Mouse (Mus musculus) stomach, embryonic 15.5 days (tissue): ENCODE measurements at regions not wholly inside any gene's neighbourhood (a gene's known extent, or its start where the extent isn't known, plus 50 kb on each side); places are given as distances from the start of the nearest gene placed in this dataset.

Source experiments
- ATAC-seq: fragments of 200-750 bp; cut with Nextera tagmentation; 2 replicates; pipeline ENCODE4 v1.8.0; 2017; ENCODE audit warnings: low read depth, moderate number of reproducible peaks, moderate TSS enrichment; ENCODE audit not compliant: insufficient read depth, low FRiP score
- H3K27ac ChIP-seq: fragments of 300-500 bp; sonication (generic); 2 replicates; pipeline ENCODE4 v1.5.1; 2015; ENCODE audit warnings: mild to moderate bottlenecking, inconsistent platforms
- H3K27me3 ChIP-seq: fragments of 300-500 bp; sonication (generic); replicated peaks from 2 replicates; pipeline ENCODE4 v1.6.1; 2015; ENCODE audit warnings: inconsistent platforms
- H3K36me3 ChIP-seq: fragments of 300-500 bp; sonication (generic); 2 replicates; pipeline ENCODE4 v1.6.1; 2015; ENCODE audit warnings: inconsistent platforms
- H3K4me1 ChIP-seq: fragments of 300-500 bp; sonication (generic); 2 replicates; pipeline ENCODE4 v1.6.1; 2015; ENCODE audit warnings: inconsistent platforms
- H3K4me2 ChIP-seq: fragments of 300-500 bp; sonication (generic); 2 replicates; pipeline ENCODE4 v1.6.1; 2015; ENCODE audit warnings: mild to moderate bottlenecking, inconsistent platforms
- H3K4me3 ChIP-seq: fragments of 300-500 bp; sonication (generic); replicated peaks from 2 replicates; pipeline ENCODE4 v1.5.1; 2015; ENCODE audit warnings: inconsistent platforms
- H3K9ac ChIP-seq: fragments of 300-500 bp; sonication (generic); 2 replicates; pipeline ENCODE4 v1.6.1; 2015; ENCODE audit warnings: inconsistent platforms
- H3K9me3 ChIP-seq: fragments of 300-500 bp; sonication (generic); 2 replicates; pipeline ENCODE4 v1.6.1; 2016; ENCODE audit warnings: inconsistent platforms
- WGBS: fragments of 180-500 bp; shearing (Covaris S2); methylation state at CpG from one replicate; pipeline ENCODE4 v1.1.7; 2015; 5-methylcytosine and 5-hydroxymethylcytosine counted together

DNA sequence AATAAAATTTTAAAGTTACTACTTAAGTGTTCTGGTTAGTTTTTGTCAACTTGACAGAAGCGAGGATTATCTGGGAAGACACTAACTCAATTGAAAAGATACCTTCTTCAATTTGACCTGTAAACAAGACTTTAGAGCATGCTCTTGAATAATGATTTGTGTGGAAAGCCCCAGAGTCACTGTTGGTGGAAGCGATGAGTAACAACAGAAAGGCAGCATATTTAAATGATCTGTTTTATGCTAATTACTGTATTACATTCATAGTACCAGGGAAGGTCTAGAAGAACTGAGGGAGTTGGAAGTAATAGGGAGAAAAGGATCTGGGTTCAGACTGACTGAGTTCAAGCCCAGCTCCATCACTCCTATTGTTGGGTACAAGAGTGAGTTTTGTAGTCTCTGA lies 397.3 kb upstream of the Alcam start:
- Histone ChIP-seq H3K4me2 (no peak overlapping the region), H3K4me1 (no peaks in the 10 kb centered on the region), H3K27ac (no peak overlapping the region), H3K36me3 (no peaks in the 10 kb centered on the region), H3K9ac (no peak overlapping the region), H3K9me3 (no peaks in the 10 kb centered on the region), H3K4me3 (no peak overlapping the region), H3K27me3 (no peaks in the 10 kb centered on the region)
- no peak for ATAC-seq
- 88% methylated on average over 2 of the region's 2 CpGs for whole genome bisulfite sequencing

DNA sequence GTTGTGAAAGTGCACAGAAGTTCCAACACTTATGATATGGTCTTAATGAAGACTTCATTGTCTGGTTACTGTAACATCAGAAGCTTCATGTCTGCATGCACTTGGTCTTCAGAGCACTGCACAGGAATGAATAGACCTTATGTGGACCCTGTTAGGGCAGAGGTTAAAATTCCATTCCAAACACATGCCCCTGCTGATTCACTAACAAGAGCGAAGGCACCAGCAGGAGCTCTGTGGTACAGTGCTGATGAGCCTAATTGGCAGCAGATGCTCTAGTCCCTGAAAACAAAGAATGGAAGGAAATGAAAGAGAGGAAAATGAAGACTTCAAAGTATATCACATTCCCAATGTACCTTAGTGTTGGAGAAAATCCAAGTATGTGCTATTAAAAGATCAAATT lies 365.1 kb upstream of the Alcam start:
- no peak overlapping the region for H3K4me2 ChIP-seq
- H3K9ac ChIP-seq = no peak overlapping the region
- no peaks in the 10 kb centered on the region for H3K4me1 ChIP-seq
- H3K27me3 ChIP-seq = no peaks in the 10 kb centered on the region
- H3K9me3 ChIP-seq = no peaks in the 10 kb centered on the region
- no peak overlapping the region for H3K4me3 ChIP-seq
- WGBS = 72% methylated on average over 1 of the region's 1 CpGs
- no peak overlapping the region for H3K27ac ChIP-seq
- ATAC-seq = no peak
- H3K36me3 ChIP-seq = no peaks in the 10 kb centered on the region

DNA sequence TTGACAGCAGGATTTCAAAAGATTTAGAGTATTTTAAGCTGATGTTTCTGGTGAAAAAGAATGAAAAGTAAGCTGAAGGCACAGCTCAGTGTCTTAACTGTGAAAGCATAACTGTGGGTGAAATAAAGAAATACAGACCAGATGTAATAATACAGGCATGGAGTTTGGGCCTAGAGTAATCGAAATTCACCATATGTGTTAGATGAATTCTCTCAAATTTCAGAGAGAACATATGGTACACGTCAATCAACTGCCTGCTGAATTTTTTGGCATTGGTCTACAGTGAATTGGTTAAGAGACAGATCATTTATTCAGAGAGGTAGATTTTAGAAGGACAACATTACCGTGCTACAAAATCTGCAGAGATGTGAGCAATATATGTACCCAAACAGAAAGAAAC lies 357.3 kb upstream of the Alcam start:
- 73% methylated on average over 3 of the region's 3 CpGs for WGBS
- Histone ChIP-seq H3K4me1 (no peaks in the 10 kb centered on the region), H3K4me2 (no peak overlapping the region), H3K4me3 (no peak overlapping the region), H3K27me3 (no peaks in the 10 kb centered on the region), H3K27ac (no peak overlapping the region), H3K9ac (no peak overlapping the region), H3K9me3 (no peaks in the 10 kb centered on the region), H3K36me3 (no peaks in the 10 kb centered on the region)
- no peak for ATAC-seq

DNA sequence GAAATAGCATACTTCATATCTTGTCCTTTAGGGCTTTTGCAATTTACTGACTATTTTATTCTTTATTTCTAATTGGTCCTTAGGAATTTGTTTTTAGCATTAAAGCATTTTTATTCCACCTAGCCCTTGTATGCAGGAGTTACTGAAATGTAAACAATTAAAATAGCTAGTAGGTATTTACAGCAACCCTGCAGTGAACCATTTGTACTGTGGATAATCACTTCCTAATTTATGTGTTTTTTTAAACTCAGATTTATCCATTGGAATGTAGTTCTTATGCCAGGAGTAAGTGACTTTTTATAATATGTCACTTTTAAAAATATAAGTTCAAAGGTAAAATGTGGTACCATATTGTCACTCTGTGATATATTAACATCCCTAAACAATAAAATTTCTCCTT lies 350.5 kb upstream of the Alcam start:
- H3K27ac ChIP-seq = no peak overlapping the region
- no peak overlapping the region for H3K4me3 ChIP-seq
- no peak for ATAC-seq
- no peaks in the 10 kb centered on the region for H3K4me1 ChIP-seq
- no peak overlapping the region for H3K9ac ChIP-seq
- no peaks in the 10 kb centered on the region for H3K36me3 ChIP-seq
- H3K4me2 ChIP-seq = no peak overlapping the region
- H3K27me3 ChIP-seq = no peaks in the 10 kb centered on the region
- H3K9me3 ChIP-seq = no peaks in the 10 kb centered on the region

DNA sequence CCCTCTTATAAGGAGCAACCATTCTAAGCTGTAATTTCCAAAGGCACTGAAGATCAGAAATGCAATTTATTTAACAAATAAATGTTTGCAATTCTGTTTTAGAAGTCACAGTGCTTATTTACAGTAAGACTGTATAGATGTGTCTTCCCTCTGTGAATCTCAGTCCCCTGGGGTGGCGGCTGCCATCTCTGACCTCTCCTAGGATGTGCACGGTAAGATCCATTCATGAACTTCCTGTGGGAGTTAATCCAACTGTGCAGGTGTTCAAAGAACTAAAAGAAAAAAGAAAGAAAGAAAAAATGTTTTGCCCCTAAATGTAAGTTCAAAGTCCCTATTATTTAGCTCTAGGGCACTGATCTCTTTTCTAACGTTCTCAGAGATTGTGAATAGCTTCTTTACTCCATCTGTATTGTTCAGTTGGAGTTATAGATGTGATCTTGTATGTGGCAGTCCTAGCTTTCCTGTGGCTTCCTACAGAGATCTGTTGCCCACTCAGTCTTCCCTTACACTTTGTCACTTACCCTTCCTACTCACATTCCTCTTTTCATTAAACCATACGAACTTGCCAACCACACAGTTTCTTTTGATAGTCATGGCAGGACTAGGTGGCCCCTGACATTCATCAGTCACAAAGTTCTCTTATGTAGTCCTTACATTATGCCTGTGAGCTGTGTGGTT lies 346.0 kb upstream of the Alcam start:
- 58% methylated on average over 4 of the region's 4 CpGs for WGBS

DNA sequence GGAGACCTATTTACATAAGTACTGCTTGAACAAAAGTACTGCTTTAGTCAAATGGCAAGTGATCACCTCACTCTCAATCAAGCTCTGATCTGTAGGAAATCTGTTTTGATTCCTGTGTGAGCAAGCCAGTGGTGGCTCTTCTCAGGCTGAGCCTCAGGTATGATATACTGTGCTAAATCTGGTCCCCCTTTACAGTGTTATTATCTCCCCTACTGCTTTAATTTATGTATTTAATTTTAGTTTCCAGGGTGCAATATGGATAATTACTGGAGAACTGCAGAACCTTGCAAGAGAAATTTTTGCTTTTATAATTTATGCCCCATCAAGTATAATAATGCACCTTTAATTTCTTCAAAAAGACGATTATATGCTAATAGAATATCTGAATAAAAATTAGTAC lies 341.3 kb upstream of the Alcam start:
- H3K4me2 ChIP-seq = no peak overlapping the region
- no peaks in the 10 kb centered on the region for H3K36me3 ChIP-seq
- ATAC-seq = no peak
- WGBS = 87% methylated on average over 1 of the region's 1 CpGs
- no peak overlapping the region for H3K27ac ChIP-seq
- no peaks in the 10 kb centered on the region for H3K27me3 ChIP-seq
- no peak overlapping the region for H3K9ac ChIP-seq
- H3K4me1 ChIP-seq = no peaks in the 10 kb centered on the region
- no peaks in the 10 kb centered on the region for H3K9me3 ChIP-seq
- H3K4me3 ChIP-seq = no peak overlapping the region

More for the DNA sequence above, 346.0 kb upstream of the Alcam start:
- no peak overlapping the region for H3K4me3 ChIP-seq
- no peaks in the 10 kb centered on the region for H3K27me3 ChIP-seq
- no peak for ATAC-seq
- no peak overlapping the region for H3K9ac ChIP-seq
- H3K9me3 ChIP-seq = no peaks in the 10 kb centered on the region
- no peaks in the 10 kb centered on the region for H3K4me1 ChIP-seq
- no peaks in the 10 kb centered on the region for H3K36me3 ChIP-seq
- no peak overlapping the region for H3K4me2 ChIP-seq
- H3K27ac ChIP-seq = no peak overlapping the region

DNA sequence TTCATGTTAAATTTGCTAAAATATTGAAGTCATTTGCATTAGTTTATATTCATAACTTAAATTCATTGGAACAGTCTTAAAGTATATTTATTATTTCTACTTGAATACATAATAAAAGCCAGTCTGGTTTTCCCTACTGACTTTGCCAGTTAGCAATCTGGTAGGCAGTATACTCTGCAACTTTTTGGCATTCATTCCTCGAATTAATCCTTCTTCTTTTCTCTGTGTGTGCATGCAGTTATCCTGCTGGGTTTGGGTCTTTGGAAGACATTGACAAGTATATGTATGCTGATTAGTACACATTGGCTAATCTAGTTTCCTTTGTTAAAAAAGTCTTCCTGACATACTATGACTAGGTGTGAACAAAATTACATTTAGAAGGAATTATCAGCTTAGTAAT lies 336.1 kb upstream of the Alcam start:
- 69% methylated on average over 1 of the region's 1 CpGs for WGBS

DNA sequence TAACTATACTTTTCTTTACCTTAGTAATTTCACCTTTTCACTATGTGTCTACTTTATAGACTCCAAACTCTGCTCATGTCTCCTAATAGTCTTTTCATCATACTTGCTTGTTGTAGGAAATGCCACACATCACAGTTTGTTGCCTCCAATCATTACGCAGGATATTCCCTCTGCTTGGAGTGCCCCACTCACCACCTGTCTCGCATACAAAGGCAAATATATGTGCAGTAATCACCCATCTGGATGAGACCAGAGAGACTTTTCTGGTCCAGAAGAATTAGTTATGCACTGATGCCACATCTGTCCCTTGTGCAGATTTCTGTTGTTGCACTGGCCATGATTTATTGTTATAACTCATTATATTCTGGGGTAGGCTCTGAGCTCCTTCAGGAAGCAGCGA lies 293.9 kb upstream of the Alcam start:
- no peak for ATAC-seq
- WGBS = 91% methylated on average over 3 of the region's 3 CpGs
- no peaks in the 10 kb centered on the region for H3K9me3 ChIP-seq
- H3K4me2 ChIP-seq = no peak overlapping the region
- H3K27ac ChIP-seq = no peak overlapping the region
- no peaks in the 10 kb centered on the region for H3K27me3 ChIP-seq
- H3K4me3 ChIP-seq = no peak overlapping the region
- H3K36me3 ChIP-seq = no peaks in the 10 kb centered on the region
- H3K4me1 ChIP-seq = no peaks in the 10 kb centered on the region
- H3K9ac ChIP-seq = no peak overlapping the region

More for the DNA sequence above, 336.1 kb upstream of the Alcam start:
- no peak for ATAC-seq
- Histone ChIP-seq H3K27ac (no peak overlapping the region), H3K4me3 (no peak overlapping the region), H3K27me3 (no peaks in the 10 kb centered on the region), H3K9ac (no peak overlapping the region), H3K9me3 (no peaks in the 10 kb centered on the region), H3K4me1 (no peaks in the 10 kb centered on the region), H3K36me3 (no peaks in the 10 kb centered on the region), H3K4me2 (no peak overlapping the region)

DNA sequence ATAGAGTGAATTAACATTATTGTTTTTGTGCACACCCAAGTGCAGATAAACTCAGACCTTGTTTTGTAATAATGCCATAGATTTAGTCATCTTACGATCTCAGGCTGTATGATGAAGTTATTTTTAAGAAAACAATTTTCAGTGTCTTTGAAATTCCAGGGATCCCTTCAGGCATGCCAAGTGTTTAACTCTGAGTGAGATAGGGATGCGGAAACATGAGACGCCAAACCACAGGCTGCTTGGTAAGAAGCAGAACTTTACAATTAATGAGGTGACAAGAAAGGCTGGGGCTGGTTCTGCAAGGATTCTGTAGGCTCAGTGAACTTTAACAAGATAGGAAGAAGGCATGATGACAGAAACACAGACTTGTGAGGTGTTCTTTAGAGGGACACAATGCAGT lies 292.3 kb upstream of the Alcam start:
- 54% methylated on average over 3 of the region's 3 CpGs for WGBS
- no peak for ATAC-seq
- Histone ChIP-seq H3K27me3 (no peaks in the 10 kb centered on the region), H3K4me1 (no peaks in the 10 kb centered on the region), H3K4me3 (no peak overlapping the region), H3K9me3 (no peaks in the 10 kb centered on the region), H3K9ac (no peak overlapping the region), H3K36me3 (no peaks in the 10 kb centered on the region), H3K27ac (no peak overlapping the region), H3K4me2 (no peak overlapping the region)

DNA sequence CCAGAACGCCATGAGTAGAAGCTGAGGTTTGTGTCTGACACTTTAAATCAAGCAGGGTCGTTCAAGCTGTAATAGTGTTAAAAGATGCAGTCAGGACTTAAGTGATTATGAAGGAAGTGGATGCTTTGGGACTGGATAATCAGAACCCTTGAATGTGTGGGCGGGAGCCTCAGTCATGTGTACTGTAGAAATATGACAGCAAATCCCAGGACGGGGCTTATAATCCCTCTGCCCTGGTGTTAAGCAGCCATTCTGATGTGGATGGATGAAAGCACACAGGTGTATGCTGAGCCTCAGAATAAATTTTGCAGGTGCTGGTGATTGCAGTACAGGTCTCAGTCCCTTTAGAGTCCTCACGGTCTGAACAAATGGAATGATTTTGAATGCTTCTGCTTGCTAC lies 290.8 kb upstream of the Alcam start:
- Histone ChIP-seq H3K36me3 (no peaks in the 10 kb centered on the region), H3K4me3 (no peak overlapping the region), H3K4me2 (no peak overlapping the region), H3K9ac (no peak overlapping the region), H3K9me3 (no peaks in the 10 kb centered on the region), H3K27ac (no peak overlapping the region), H3K4me1 (no peaks in the 10 kb centered on the region), H3K27me3 (no peaks in the 10 kb centered on the region)
- no peak for ATAC-seq
- WGBS = 71% methylated on average over 5 of the region's 5 CpGs

DNA sequence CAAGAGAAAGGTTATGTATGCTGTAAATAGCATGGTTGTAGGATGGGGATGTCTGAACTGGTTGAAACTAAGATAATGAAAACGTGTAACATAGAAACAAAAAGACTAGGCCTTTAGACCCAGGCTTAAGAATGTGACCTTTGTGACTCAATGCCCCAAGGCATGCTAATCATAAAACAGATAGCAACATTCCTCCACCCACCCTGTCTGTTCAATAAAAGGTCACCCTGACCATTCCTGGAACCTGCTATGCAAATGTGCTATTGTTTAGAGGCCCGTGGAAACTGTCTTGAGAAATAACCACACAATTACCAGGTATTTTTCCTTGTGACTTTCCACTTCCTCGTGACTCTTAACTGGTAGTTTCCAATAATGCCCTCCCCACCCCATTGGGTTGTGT lies 288.3 kb upstream of the Alcam start:
- no peaks in the 10 kb centered on the region for H3K27me3 ChIP-seq
- no peak overlapping the region for H3K27ac ChIP-seq
- H3K4me1 ChIP-seq = no peaks in the 10 kb centered on the region
- ATAC-seq = no peak
- no peak overlapping the region for H3K4me2 ChIP-seq
- no peak overlapping the region for H3K4me3 ChIP-seq
- H3K36me3 ChIP-seq = no peaks in the 10 kb centered on the region
- H3K9ac ChIP-seq = no peak overlapping the region
- 54% methylated on average over 3 of the region's 3 CpGs for WGBS
- no peaks in the 10 kb centered on the region for H3K9me3 ChIP-seq

DNA sequence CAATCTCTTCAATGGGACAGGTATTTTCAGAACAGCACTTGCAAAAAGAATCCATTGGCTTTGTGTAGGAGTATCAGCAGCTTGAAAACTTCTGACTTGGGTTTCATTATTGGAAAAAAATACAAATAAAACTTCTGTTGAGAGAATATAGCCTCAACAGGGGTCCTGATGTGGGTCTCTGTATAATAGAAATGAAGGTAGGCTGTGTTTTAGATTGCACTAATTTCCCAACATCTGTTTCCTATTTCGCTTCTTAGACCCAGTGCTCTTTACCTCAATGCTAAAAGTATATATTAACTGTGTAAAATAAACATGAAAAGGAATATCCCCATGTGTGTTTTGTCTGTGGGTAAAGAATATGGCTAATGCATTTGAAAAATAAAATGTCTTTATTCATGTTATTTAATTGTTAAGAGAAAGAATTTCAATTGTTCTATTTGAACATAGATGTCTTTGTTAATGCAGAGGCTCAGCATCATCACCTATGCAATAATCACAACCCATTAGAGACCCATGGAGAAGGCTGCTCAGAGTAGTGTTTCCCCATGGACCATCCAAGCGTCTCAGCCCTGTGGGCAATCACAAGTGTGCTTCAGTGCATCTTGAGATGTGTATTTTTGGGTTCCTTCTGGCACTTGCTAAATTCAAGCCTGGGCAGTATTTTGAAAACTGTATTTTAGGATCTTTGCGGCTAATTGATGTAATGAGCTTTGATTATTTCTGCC lies 272.4 kb upstream of the Alcam start:
- no peaks in the 10 kb centered on the region for H3K36me3 ChIP-seq
- H3K27me3 ChIP-seq = no peaks in the 10 kb centered on the region
- no peak overlapping the region for H3K9ac ChIP-seq
- WGBS = 92% methylated on average over 3 of the region's 3 CpGs
- H3K4me3 ChIP-seq = no peak overlapping the region
- H3K9me3 ChIP-seq = no peaks in the 10 kb centered on the region
- no peaks in the 10 kb centered on the region for H3K4me1 ChIP-seq
- no peak for ATAC-seq
- no peak overlapping the region for H3K27ac ChIP-seq
- H3K4me2 ChIP-seq = no peak overlapping the region
